ENCODE assay signal across 1 mouse cellular context in the genomic region with DNA sequence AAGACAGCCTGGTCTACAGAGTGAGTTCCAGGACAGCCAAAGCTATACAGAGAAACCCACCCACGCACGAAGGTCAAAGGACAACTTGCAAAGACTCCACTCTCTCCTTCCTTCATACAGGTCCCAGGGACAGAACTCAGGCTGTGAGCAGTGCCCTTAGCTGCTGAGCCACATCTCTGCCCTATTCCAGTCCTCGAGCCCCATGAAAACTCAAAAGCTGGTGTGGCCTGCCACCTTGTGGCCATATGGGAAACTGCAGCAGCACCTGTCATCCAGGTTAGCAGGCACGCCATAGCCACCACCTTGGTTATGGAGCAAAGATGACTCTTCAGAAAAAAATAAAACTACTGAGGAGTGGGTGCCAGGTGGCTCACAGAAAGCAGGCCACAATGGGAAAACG.
TF ChIP-seq lines count a peak whose summit lies in the region.

No protein-coding gene starts in this region.

TF ChIP-seq in ES-E14, 5 proteins besides CTCF, POLR2A, EP300 and RAD21 (continued from another document):
- peak; percentile 45; the same call in 1 of the 2 replicates for TF ChIP-seq HCFC1 (IDR thresholded peaks at IDR 0.05; ENCODE audit: borderline replicate concordance, insufficient read depth, low read length)
